Mouse (Mus musculus) thymus, postnatal 4 days (tissue): ENCODE measurements around the gene Gpr85.
"Not testable (repeated sequence)": the region's sequence is repeated elsewhere in the genome, so short reads cannot be mapped to it uniquely, and the experiment has no call there.

Source experiments
- DNase-seq: peaks from one replicate; pipeline ENCODE4 v3.0.0; 2021

Gpr85 gene

DNA sequence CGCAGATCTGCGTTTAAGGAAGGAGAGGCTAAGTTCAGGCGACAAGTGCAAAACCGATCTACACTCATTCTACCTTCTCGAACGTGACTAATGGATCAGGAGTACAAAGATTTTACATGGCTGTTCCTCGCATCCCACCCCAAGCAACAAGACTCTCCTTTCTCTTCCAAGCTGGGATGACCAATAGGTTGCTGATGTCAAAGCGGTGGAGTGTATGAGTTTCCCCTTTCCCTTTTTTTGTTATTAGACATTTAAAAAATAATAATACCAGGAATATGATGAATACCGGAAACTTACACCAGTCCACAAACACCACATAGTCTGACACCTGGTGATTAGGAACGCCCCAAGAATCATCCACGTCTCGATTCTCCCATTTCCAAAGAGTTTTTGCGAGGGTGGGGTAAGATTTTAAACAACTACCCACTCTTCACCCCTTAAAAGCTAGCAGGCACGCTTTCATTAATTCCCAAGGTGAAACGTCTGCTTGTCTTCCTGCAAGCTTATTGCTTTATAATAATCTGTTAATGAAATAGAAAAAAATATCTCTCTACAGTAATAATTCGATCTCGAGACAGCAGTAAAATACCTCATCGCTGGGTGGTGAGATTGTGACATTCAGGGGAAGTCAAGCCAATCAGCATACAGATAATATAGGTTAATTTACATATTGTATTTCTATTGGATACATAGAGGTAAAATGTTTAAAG is at the start of gene Gpr85:
Gpr85 (minus strand) TSS at position 598 of the 710 bp plus-strand sequence.
- no peak for DNase-seq

DNA sequence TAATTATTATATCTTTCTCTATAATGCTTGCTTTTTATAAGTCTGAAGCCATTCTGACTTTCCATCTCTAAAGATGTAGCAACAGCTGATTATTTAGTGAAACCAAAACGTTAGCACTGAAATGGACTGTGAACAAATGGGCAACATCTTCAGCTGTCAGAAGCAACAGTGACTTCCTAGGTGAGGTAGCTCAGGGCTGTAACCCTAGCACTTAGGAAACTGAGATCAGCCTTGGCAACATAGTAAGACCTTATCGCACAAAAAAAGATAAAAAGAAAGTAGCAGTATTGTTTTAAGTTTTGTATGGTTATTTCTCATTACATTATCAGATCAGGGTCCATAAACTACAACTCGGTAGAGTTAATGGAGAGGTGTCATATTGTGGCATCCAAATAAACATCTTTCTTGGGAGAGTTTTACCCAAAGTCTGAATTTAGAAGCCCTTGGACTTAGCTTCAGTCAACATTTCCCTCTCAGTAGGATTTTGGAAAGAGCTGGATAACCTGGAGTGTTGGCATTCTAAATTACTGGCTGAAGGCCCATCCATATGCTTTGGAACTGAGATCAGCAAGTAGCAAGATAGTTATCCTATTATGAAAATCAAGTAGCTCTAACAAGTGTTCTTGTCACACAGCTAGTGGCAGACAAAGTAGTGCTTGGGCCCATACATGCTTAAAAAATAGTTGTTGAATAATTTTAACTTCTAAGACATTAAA is 45.3 kb upstream of the Gpr85 start:
- no peak for DNase-seq

DNA sequence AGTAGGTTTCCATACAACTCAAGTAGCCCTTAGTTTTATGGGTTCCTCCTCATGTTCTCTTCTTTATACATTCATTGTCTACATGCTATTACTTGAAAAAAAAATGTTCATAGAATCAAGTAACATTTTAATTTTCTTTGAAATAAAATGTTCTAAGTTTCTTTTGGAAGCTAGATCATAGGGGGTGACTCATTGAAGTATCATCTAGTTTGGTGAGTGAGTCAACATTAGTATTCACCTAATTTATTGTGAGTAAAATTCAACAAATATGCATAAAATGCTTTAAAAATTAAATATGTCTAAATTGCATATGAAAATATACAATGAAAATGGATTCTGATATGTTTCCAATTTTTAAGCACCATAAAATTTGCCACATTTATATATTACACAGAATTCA is 43.2 kb upstream of the Gpr85 start:
- no peak for DNase-seq

DNA sequence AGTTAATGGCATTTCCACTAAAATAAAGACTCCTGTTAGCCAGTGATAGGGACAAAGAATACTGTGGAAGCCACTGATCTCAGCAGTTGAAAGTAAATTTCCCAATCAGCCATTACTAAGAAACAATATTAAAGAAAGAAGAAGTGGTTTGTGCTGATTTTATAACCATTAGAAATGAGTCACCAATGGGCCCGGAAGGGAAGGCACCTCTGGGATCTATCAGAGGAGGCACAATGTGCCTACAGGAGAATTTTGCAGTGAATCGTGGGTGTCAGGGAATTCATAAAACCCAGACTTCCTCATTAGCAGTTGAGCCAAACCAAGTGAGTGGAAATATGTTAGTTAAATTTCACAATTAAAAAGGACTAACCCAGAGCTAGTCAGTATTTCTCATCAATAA is 34.2 kb upstream of the Gpr85 start:
- DNase-seq, result no peak

DNA sequence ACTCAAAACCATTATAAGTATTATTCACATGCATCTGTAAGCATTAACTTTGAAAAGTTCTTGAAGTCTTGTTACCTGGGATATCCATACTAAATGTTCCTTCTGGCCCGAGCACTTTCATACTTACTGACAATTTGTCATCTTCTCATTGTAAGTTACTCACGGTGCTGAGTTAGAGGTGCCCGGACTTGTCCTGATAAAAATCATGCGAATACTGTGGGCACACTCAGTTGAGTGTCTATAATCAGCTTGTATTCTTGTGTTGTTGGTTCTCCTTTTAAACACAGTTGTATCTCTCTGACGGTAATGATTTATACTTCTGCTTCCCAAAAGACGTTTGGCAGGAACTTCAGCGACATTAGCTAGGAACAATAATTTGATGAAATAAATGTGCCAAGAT is 32.3 kb upstream of the Gpr85 start:
- DNase-seq, result no peak

DNA sequence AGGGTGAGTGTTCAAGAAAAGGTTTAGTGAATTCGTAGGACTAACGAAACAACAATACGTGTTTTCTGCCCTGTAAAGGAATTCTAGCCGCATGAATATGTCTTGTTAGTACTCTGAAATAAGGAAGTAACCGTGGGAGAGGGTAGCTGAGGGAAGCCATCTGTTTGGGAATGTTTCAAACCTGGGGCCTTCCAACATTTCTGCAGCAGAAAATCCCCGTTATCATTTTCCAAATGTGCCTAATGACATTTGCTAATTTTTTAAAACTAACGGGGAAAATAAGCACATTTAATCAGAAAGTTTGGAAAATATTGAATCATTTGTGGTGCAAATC is 31.9 kb upstream of the Gpr85 start:
- DNase-seq, result no peak

DNA sequence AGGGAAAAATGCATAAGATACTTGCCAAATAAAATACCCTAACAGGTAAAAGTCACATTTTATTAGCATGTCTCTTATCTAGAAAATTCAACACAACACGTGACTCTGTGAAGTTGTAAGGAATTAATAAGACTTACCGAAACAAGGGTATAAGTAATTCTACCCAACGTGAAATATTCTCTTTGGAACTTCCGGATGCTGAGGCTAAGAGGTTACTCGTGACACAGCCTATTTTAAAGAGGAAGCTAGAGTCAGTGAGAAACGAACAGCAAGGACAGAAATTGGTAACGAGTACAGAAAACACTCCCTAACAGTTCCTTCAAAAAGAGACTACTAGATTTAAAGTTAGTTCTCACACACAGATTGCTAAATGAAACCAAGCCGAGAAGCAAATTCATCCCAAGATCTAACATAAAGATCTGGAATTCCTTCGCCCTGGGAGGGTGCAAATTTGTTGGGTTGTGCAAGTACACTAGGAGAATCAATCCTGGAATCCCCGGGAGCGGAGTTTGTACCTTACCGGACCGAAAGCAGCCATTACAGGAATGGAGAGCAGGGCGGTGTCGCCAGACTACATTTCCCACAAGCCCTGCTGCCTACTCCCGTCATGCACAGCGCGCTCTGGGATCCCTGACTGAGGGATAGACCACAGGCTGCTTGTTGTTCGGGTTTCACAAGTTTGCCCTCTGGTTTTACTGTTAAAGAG is 31.3 kb upstream of the Gpr85 start, which contains the start of gene 2610001J05Rik:
2610001J05Rik (minus strand) TSS at position 600 of the 706 bp plus-strand sequence.
- DNase-seq, result peak; percentile 89

DNA sequence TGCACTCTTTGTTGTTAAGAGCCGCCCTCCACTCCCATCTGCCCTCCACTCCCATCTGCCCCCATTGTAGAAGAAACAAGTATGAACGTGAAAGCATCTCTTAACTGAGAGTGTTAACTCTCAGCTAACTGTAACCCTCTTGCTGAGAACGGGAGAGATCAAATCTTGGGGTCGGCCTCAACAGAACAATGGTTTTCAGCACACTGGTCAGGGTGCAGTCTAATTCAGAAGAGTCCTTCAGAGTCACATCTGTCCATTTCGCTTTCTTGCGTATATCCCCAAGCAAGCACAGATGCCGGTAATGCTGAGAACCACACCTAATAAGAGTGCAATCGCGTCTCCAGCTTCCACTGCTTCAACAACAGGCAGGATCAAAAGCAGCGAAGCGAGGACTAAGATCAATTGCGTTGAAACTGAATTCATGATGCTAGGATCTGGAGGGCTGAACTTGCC is 30.6 kb upstream of the Gpr85 start:
- DNase-seq, result peak; percentile 17

DNA sequence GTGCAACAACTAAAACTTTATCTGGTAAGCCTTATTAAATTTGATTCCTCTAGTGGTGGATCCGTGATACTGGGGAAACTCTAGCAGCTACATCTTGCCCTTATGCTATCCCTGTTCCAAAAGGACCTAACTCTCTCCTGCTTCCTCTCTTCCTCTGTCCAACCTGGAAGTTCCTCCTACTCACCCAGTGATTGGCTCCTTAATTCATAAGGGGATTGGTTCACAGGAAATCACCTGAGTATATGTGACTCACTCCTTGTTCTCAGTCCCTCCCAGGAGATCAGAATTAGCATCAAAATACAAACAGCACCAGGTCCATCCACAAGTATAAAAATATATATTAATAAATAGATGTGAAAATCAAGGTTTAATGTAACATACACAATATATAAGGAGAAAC is 20.9 kb upstream of the Gpr85 start:
- no peak for DNase-seq

DNA sequence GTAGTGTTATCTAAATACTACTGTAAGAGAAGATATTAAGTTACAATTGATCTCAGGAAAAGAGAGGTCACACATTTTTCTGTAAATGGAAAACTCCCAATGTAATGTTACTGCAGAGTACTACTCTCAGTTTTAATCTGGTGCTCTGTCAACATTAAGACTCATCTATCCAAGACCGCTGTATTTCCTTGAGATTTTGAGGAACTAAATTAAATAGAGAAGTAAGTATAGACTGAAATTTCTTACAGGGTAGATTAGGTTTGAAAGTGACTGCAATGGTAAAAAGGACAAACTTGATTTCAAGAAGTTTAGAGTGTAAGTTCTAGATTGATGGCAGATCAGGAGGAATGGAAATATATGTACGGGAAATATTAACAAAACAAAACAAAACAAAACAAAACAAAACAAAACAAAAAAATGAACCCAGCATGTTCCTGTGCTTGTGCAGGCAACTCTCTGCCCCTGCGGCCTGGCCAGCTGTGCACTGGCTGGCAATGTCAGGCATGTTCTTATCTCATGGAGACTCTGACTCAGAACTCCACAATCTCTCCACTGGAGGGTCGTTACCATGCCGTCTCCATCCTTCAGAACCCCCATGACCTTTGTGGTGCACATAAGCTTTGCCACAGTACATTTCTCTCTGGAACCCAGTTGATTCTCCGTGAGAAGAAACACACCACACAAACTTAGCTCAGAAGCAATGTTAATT is 20.3 kb upstream of the Gpr85 start:
- no peak for DNase-seq

DNA sequence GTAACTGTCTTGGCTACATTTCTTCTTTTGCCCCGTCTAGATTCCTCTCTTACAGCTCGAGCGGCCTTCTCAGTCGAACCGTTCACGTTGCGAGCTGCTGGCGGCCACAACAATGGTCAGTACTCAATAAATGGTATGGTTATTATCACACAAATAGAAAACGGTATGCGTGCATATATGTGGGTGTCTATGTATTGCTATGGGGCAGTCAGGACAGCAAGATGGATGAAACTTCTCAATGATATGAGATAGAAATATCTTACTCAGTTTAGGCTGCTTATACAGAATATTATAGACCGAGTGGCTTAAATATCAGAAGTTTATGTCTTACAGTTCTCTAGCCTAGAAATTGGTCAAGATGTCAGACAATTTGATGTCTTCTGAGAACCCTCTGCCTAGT is 14.5 kb upstream of the Gpr85 start:
- no peak for DNase-seq

DNA sequence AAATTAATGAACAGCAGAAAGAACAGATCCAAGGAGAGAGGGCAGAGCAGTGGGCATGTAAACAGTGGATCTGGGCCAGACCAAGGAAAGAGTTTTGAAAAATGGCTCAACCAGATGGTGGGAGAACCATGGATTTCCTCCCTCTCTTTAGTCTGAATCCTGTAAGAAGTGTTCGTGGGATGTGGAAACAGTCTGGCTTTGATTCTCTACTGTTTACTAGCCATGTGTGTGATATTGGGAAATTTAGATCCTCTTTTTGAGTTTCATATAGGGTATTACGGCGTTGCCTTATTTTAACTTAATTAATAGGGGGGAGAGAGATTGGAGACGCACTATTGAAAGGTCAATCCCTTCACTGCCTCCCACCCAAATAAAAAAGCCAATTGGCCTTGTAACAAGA is 13.5 kb upstream of the Gpr85 start:
- DNase-seq, result no peak

DNA sequence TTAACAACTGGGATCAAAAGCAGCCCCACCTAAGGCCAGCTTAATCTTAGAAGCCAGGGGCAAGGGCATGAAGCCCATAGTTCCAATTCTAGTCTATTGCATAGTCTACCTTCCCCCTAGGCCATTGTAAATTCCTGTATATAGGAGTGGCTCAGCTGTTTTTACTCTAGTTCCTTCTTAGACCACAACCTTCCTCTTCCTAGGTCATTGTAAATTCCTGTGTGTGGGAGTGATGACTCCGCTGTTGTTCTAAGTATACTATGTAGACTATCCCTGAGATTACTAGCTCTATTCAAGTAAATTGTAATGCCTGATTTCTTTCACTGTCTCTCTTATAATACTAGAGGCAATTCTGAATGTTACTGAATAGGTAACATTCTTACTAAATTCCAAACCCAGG is 6.3 kb upstream of the Gpr85 start:
- DNase-seq, result not testable (repeated sequence)

DNA sequence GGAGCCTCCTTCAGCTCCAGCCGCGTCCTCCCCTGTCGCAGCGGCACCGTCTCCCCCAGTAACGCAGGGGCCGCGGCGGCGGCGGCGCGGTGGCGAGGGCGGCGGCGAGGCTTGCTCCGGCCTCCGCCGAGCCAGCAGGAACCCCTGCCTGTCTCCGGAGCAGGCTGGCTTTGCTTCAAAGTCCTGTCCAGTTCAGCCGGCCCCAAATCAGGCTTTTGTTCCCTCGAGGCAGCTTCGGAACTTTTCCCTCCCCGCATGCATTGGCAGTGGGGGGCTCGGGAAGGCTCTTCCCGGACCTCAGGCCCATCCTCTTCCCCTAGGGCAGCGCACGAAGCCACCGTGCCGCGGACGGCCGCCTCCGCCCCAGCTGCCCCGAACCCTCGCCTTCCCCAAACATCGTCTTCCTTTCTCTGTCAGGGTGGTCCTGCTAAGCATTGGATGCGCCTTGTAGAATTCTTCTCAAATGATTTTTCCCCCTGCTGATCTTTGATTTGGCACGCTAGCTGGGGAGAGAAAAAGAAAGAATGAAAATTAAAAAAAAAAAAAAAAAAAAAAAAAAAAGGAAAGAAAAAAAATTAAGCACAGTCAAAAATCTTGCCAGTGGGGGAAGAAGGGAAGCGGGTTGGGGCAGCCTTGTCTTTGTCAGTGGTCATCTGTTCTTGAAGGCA is 931 bp downstream of the Gpr85 start:
- peak; percentile 58 for DNase-seq

DNA sequence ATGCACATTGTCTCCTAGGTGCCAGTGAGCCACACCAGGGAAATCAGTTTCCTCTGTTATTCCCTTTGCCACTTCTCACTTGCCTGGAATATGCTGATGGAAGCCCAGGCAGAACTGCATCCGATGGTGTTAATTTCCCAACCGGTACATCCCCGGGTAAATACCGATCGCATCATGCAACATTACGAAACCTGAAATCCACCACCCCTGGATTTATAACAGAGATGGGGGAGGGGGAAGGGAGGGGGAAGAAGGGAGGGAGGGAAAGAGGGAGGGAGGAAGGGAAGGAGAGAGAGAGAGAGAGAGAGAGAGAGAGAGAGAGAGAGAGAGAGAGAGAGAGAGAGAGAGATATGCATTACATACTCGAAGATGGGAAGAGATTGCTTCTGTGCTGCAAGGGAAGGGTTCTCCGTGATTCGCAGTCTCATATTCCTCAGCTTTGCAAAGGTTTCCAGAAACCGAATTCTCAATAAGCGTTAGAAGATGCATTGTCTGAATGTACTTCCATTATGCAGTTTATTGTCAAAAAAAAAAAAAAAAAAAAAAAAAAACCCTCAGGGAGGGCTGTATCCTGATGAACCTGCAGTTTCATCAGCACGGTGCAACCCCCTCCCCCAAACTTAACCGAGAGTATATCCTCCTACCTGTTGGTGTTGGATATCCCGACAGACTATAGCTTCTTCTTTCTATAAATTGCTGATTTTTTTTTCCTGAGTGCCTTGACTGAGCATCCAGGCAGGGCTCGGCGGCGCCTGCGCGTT is 1.6 kb downstream of the Gpr85 start:
- DNase-seq, result no peak

DNA sequence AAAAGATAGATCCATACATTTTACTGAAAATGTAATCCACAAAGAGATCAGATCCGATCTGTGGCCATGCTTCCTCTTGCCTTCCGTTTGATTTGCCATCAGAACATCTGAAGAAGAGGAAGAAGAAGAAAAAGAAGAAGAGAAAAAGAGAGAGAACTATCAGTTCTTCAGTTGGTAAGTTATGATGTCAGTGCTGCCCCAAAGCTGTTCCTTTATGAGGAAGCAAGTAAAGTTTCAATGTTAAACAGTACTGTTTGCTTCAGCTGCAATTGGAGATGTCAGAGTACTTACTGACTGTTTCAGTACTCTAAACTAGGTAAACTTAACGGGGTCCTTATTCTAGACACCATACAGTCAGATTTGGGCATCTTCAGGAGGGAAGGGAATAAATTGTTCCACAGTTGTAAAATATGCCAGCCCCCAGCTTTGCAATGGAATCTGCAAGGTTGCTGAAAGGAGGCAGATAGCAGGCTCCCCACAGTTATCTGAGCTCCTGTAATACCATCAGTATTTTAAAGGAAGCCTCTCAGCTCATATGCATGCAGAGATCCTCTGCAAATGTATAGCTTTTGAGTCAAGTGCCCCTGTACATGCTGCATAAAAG is 2.7 kb downstream of the Gpr85 start:
- no peak for DNase-seq

DNA sequence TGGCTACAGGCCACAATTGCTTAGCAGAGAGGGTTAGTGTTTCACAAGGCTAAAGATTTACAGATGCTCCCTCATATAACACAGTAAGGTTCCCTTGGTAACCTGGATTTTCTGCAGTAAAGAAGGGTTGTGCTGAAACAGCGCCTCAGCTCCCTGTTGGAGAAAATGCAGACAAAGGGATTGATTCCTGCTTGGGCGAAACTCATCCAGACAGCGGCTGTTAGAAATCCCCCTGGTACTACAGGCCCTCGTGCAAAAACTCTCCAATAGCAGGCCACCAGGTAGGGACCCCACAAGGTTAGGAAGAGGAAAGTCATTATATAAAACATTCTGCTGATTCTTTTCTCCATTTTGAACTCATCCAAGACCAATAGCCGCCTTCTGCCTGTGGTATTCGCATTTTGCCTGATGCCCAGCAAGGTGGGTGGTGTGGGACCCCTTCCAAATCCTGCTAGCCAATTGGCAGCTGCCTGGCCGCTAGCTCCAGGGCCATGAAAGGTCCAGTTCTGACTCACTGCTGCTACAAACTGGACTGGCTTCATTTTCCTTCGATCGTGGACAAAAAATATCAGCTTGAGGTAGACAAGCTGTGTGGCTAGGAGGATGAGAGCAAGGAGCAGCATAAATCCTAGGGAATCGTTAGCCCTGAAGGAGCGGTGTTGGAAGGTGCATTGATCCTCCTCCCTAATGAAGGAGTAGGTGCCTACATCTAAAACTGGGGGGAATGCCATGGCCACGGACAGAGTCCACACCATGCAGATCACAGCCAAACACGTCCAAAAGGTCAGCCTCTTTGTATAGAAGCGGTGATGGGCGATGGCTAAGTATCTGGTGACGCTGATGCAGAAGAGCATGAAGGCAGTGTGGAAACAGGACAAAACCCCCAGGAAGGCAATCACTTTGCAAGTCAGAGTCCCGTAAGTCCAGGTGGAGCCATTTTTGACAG is 3.7 kb downstream of the Gpr85 start:
- DNase-seq, result no peak

DNA sequence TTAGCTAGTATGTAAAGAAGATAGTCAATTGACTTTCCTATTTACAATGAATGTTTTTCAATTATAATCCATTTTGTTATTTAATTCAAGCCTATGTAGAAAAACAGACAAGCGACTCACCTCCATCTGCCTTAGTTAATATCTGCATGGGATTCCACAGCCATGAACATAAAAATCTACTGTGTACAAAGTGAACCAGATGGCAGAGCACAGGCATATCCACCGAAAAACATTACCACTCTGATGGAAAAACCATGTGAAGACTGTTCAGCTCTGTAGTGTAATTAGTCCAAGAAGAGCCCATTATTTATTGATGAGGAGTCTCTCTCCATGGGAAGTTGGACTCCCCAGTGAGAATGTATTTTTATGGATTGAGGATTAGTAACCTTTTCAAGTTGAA is 7.0 kb downstream of the Gpr85 start:
- DNase-seq, result no peak

DNA sequence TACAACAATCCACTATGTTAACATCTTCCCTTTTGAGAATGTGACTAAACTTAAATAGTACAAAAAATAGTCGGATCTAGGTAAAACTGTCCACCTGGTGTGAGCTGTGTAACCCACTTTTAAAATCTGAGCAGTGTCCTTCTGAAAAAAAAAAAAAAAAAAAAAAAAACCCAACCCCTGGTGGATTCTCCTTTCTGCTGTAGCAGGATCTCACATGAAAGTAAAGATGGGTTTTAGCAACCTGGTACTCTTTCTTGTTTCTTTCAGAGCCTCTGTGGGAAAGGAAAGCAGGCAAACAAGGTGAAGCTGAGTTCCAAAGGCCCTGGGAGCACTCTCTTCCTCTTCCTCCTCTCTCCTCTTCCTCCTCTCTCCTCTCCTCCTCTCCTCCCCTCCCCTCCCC is 10.9 kb downstream of the Gpr85 start:
- no peak for DNase-seq

DNA sequence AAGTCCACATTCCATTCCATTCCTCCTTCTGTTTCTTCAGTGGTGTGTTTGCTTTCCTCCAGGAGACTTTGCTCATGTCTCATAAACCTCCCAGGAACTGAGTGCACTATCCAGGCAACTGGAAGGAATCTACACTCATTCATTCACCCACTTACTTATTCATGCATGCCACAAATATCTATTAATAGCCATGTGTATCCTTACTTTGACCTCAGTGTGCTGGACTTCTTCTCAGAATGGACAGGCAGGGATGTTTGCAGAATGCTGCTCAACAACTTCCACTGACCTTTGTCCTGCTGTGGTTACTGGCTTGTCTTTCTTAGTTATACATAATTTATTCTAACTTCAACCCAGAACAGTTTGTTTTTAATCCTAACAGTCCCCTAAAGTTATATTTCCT is 23.1 kb downstream of the Gpr85 start:
- no peak for DNase-seq
